Mouse (Mus musculus): ENCODE measurements at regions not wholly inside any gene's neighbourhood (a gene's known extent, or its start where the extent isn't known, plus 50 kb on each side); places are given as distances from the start of the nearest gene placed in this dataset.

DNA sequence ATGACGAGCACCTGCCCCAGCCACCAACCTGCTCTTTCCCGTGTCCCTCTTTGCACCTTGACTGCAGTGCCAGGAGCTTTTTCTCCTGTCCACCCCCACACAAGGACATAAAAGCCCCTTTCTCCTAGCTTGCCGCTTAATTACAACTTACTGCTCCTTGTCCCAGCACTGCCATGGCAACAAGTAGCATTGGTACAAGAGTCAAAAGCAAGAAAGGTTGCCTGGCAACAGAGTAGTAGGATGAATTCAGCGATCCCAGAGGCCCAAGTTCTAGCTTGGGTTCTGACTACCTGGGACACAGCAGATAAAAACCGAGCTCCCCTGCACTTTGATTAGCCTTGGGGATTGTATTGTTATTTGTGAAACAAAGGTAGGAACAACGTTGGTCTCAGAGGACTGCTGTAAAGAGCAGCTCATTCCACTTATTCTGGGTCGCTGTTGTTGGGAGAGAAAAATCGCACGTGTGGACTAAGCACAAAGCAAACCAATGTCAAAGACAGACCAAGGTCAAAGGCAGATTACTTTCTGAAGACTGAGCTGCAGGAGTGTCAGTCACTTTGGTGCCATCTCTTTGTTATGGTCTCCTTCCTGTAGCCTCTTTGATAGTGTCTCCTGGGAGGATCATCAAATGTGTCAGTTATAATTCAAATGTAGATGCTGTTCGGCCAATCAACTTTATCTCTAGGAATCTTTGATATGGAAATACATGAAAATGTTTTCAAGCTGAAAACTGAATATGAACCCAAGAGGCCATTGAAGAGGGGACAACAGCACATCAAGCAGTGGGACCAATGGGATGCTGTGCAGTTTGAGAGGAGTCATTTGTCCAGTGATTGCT lies 65.2 kb upstream of the Arntl start:
- WGBS = 48% methylated on average over 10 of the region's 10 CpGs
- no peaks in the 10 kb centered on the region for H3K4me1 ChIP-seq (ENCODE audit: control insufficient read depth, insufficient read depth)
- 0 out of 2 replicates have a peak, but pooled peaks cover 3% of the 10 kb centered on the region for H3K27me3 ChIP-seq (ENCODE audit: control insufficient read depth, insufficient read depth, low read length)
- H3K9ac ChIP-seq (replicated peaks; ENCODE audit: low read depth, low read length) = no peak overlapping the region
- H3K36me3 ChIP-seq (replicated peaks; ENCODE audit: control insufficient read depth, insufficient read depth, low read length) = no peaks in the 10 kb centered on the region
- ATAC-seq (ENCODE audit: insufficient read depth, low read depth) (no peak), DNase-seq (ENCODE audit: low spot score) (no peak)
- H3K9me3 ChIP-seq (replicated peaks; ENCODE audit: control insufficient read depth, low read length) = no peaks in the 10 kb centered on the region
- H3K4me3 ChIP-seq (ENCODE audit: low read depth, low read length) = no peak overlapping the region
- no peak for TF ChIP-seq EP300 (IDR thresholded peaks at IDR 0.05; ENCODE audit: low read depth)
- TF ChIP-seq CTCF (IDR thresholded peaks at IDR 0.05; ENCODE audit: low read depth) = no peak
- no peak overlapping the region for H3K4me2 ChIP-seq (ENCODE audit: low read depth, low read length)
- no peak overlapping the region for H3K27ac ChIP-seq (ENCODE audit: low read depth)

GRCm38 (mm10) chr7:113143552-113143951 lies 63.7 kb upstream of the Arntl start:
- Histone ChIP-seq H3K9ac (replicated peaks; ENCODE audit: low read depth, low read length) (no peak overlapping the region), H3K27ac (ENCODE audit: low read depth) (no peak overlapping the region), H3K9me3 (replicated peaks; ENCODE audit: control insufficient read depth, low read length) (no peaks in the 10 kb centered on the region), H3K4me2 (ENCODE audit: low read depth, low read length) (no peak overlapping the region), H3K36me3 (replicated peaks; ENCODE audit: control insufficient read depth, insufficient read depth, low read length) (no peaks in the 10 kb centered on the region), H3K4me1 (ENCODE audit: control insufficient read depth, insufficient read depth) (no peaks in the 10 kb centered on the region), H3K27me3 (ENCODE audit: control insufficient read depth, insufficient read depth, low read length) (0 out of 2 replicates have a peak, but pooled peaks cover 3% of the 10 kb centered on the region), H3K4me3 (ENCODE audit: low read depth, low read length) (no peak overlapping the region)
- DNase-seq (ENCODE audit: low spot score) (peak; percentile 74), ATAC-seq (ENCODE audit: insufficient read depth, low read depth) (peak; percentile 36; the same call in 1 of the 2 replicates)
- TF ChIP-seq EP300 (IDR thresholded peaks at IDR 0.05; ENCODE audit: low read depth) (no peak), CTCF (IDR thresholded peaks at IDR 0.05; ENCODE audit: low read depth) (peak; percentile 88)
- WGBS = 4% methylated on average over 7 of the region's 7 CpGs

DNA sequence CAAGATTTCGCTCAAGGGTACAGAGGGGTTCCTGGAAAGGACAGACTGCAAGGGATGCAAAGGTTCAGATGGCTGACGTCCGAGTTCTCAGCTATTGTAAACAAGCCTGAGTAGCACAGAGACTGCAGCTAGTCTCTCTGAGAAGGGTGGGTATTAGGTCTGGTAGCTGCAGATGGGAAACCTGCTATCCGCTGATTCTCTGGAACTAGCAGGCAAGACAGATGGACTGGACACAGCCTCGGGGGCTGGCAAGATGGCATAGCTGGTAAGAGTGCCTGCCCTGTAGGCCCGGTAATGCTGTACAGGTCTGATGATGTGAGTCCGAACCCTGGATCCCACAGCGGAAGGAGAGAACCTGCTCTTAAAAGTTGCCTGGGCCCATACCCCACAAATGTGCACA lies 62.2 kb upstream of the Arntl start:
- DNase-seq (ENCODE audit: low spot score) (no peak), ATAC-seq (ENCODE audit: insufficient read depth, low read depth) (no peak)
- H3K36me3 ChIP-seq (replicated peaks; ENCODE audit: control insufficient read depth, insufficient read depth, low read length) = no peaks in the 10 kb centered on the region
- H3K27ac ChIP-seq (ENCODE audit: low read depth) = no peak overlapping the region
- H3K9me3 ChIP-seq (replicated peaks; ENCODE audit: control insufficient read depth, low read length) = no peaks in the 10 kb centered on the region
- H3K9ac ChIP-seq (replicated peaks; ENCODE audit: low read depth, low read length) = no peak overlapping the region
- H3K27me3 ChIP-seq (ENCODE audit: control insufficient read depth, insufficient read depth, low read length) = 0 out of 2 replicates have a peak, but pooled peaks cover 3% of the 10 kb centered on the region
- WGBS = 84% methylated on average over 8 of the region's 8 CpGs
- TF ChIP-seq CTCF (IDR thresholded peaks at IDR 0.05; ENCODE audit: low read depth) (no peak), EP300 (IDR thresholded peaks at IDR 0.05; ENCODE audit: low read depth) (no peak)
- H3K4me3 ChIP-seq (ENCODE audit: low read depth, low read length) = no peak overlapping the region
- 0 out of 2 replicates have a peak, but pooled peaks cover under 1% of the 10 kb centered on the region for H3K4me1 ChIP-seq (ENCODE audit: control insufficient read depth, insufficient read depth)
- no peak overlapping the region for H3K4me2 ChIP-seq (ENCODE audit: low read depth, low read length)

DNA sequence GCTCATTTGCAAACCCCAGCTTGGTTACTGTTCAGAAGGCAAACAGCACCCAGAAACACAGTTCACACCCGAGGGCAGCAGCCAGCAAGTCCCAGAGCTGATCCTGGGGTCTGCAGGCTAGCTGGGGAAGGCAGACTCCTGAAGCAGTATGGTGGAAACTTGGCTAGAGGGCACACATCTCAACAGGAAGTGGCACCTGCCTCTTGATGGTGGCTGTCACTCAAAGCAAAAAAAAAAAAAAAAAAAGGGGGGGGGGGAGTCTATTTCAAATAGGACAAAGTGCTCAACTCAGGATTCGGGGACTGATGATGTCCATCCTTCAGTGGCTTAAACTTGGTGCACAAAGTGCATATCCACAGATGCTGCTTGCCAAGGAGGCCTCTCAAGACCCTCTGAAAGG lies 61.2 kb upstream of the Arntl start:
- ATAC-seq (ENCODE audit: insufficient read depth, low read depth) = no peak
- no peak overlapping the region for H3K4me2 ChIP-seq (ENCODE audit: low read depth, low read length)
- 0 out of 2 replicates have a peak, but pooled peaks cover 3% of the 10 kb centered on the region for H3K27me3 ChIP-seq (ENCODE audit: control insufficient read depth, insufficient read depth, low read length)
- H3K9me3 ChIP-seq (replicated peaks; ENCODE audit: control insufficient read depth, low read length) = no peaks in the 10 kb centered on the region
- WGBS = 79% methylated on average over 2 of the region's 2 CpGs
- no peak overlapping the region for H3K4me3 ChIP-seq (ENCODE audit: low read depth, low read length)
- no peak for TF ChIP-seq CTCF (IDR thresholded peaks at IDR 0.05; ENCODE audit: low read depth)
- no peak for TF ChIP-seq EP300 (IDR thresholded peaks at IDR 0.05; ENCODE audit: low read depth)
- H3K27ac ChIP-seq (ENCODE audit: low read depth) = no peak overlapping the region
- no peak overlapping the region for H3K9ac ChIP-seq (replicated peaks; ENCODE audit: low read depth, low read length)
- no peak for DNase-seq (ENCODE audit: low spot score)
- no peaks in the 10 kb centered on the region for H3K36me3 ChIP-seq (replicated peaks; ENCODE audit: control insufficient read depth, insufficient read depth, low read length)
- H3K4me1 ChIP-seq (ENCODE audit: control insufficient read depth, insufficient read depth) = peaks cover 7% of the 10 kb centered on the region; the same call in 1 of the 2 replicates

DNA sequence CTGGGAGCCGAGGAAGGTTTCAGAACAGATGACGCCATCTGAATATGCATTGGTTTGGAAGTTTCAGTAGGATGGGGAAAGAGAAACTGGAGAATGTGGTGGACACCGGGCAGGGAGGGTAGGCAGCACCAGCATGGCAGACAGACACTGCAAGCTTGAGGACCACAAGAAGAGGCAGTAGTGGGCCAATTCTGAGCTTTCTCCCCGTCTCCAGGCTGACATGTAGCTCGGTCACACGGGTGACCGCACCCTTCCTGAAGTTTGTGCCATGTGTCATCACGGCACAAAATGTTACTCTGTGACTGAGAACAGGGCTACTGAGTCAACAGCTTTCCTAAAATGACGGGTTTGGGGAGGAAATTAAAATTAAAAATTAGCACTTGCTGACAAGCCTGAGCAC lies 60.7 kb upstream of the Arntl start:
- Histone ChIP-seq H3K36me3 (replicated peaks; ENCODE audit: control insufficient read depth, insufficient read depth, low read length) (no peaks in the 10 kb centered on the region), H3K9ac (replicated peaks; ENCODE audit: low read depth, low read length) (no peak overlapping the region), H3K27ac (ENCODE audit: low read depth) (no peak overlapping the region), H3K27me3 (ENCODE audit: control insufficient read depth, insufficient read depth, low read length) (0 out of 2 replicates have a peak, but pooled peaks cover 3% of the 10 kb centered on the region), H3K4me3 (ENCODE audit: low read depth, low read length) (no peak overlapping the region), H3K4me2 (ENCODE audit: low read depth, low read length) (no peak overlapping the region), H3K9me3 (replicated peaks; ENCODE audit: control insufficient read depth, low read length) (no peaks in the 10 kb centered on the region), H3K4me1 (ENCODE audit: control insufficient read depth, insufficient read depth) (peaks cover 11% of the 10 kb centered on the region; the same call in 1 of the 2 replicates)
- WGBS = 85% methylated on average over 9 of the region's 9 CpGs
- DNase-seq (ENCODE audit: low spot score) (no peak), ATAC-seq (ENCODE audit: insufficient read depth, low read depth) (no peak)
- TF ChIP-seq EP300 (IDR thresholded peaks at IDR 0.05; ENCODE audit: low read depth) (no peak), CTCF (IDR thresholded peaks at IDR 0.05; ENCODE audit: low read depth) (no peak)
